In the genomic region with DNA sequence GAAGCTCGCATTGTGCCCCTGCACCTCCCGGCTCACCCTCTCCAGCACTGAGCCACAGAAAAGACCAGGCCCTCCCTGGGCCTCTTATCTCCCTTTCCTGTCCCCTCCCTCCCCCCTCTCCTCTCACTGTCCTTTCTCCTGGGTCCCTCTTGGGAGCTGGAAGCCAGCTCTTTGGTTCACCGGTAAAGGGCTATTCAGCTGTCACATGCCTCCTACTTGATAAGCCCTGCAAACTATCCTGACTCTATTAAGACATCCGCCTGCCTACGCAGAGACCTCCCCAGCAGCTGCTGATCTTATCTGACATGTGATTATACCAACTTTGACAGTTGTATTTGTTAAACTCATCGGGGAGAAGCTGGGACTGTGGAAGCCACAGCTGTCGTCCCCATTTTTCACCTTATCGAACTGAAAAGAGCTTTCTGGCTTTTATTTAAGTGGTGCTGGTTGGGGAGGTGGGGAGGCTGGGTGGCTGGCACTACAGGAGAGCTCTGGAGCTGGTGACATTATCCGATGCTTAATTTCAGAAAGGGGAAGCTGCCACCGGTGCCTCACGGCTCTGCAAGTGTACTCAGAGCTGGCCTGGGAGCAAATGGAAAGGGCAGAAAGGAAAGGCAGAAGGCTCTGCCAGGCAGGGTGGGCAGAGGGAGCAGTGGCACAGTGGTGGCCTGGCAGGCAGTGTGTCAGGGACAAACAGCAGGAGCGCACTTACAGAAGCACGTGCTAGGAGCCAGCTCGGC, we compare ENCODE assay signal across 10 mouse cellular contexts. TPM values are rescaled to one million over a fixed set of nuclear protein-coding genes. Genes with fewer than 3 reads are reported as not detected.
A peak's percentile ranks its signal among the peaks of the same experiment; 100 is the strongest.
DNase-seq lines count a peak whose midpoint lies in the region; ATAC-seq and TF ChIP-seq lines count a peak whose summit lies in the region.
"Had no signal": no experiment of that assay in that cellular context is flagged by ENCODE, and none has a peak within 500 bp of the region (broad histone marks: within the 10 kb centered on the region; RNA-seq: fewer than 3 reads in every experiment).

No protein-coding gene starts in this region.

- H3K27ac ChIP-seq in intestine, embryonic 15.5 days: peak overlapping the region; percentile 32; the same call in 1 of the 2 replicates
- no peak overlapping the region for H3K27ac ChIP-seq in intestine, postnatal 0 days (ENCODE audit: low read depth, low read length)
- no peak overlapping the region for H3K27ac ChIP-seq in intestine, embryonic 16.5 days (ENCODE audit: low read length)
- H3K27ac ChIP-seq: limb, embryonic 12.5 days had no signal

- no peak overlapping the region for H3K4me3 ChIP-seq in intestine, embryonic 15.5 days (replicated peaks)
- H3K4me3 ChIP-seq in intestine, postnatal 0 days (ENCODE audit: low read depth, low read length): no peak overlapping the region
- H3K4me3 ChIP-seq in intestine, embryonic 16.5 days (ENCODE audit: low read length): no peak overlapping the region
- H3K4me3 ChIP-seq: limb, embryonic 12.5 days had no signal

- no peak overlapping the region for H3K9ac ChIP-seq in intestine, embryonic 15.5 days
- no peak overlapping the region for H3K9ac ChIP-seq in intestine, postnatal 0 days (ENCODE audit: low read depth, low read length)
- H3K9ac ChIP-seq in intestine, embryonic 16.5 days (ENCODE audit: low read depth, low read length): no peak overlapping the region
- H3K9ac ChIP-seq: limb, embryonic 12.5 days had no signal

- peak; percentile 52 for ATAC-seq in intestine, embryonic 15.5 days
- ATAC-seq in intestine, postnatal 0 days: no peak
- ATAC-seq in granulocyte monocyte progenitor cell, adult 5-6 weeks (replicated peaks; ENCODE audit: poor library complexity, severe bottlenecking): peak; percentile 21; the same call in 1 of the 2 replicates
- peak; percentile 40 for ATAC-seq in intestine, embryonic 16.5 days
- no peak for ATAC-seq in monocyte, adult 5-6 weeks (replicated peaks; ENCODE audit: insufficient number of reproducible peaks, low FRiP score, low TSS enrichment, poor library complexity, severe bottlenecking)

- WGBS in intestine, embryonic 15.5 days: 45% methylated on average over 14 of the region's 14 CpGs
- 37% methylated on average over 14 of the region's 14 CpGs for WGBS in intestine, postnatal 0 days
- WGBS in intestine, embryonic 16.5 days: 52% methylated on average over 14 of the region's 14 CpGs

- peak; percentile 55 for DNase-seq in retina, embryonic 14.5 days (ENCODE audit: low spot score)
- DNase-seq in urinary bladder, postnatal 36 days (ENCODE audit: low spot score in 2 of 2): no peak
- DNase-seq in right cerebral cortex, postnatal 14 days: no peak

- peaks cover 15% of the 10 kb centered on the region for H3K4me1 ChIP-seq in intestine, embryonic 15.5 days (replicated peaks)
- no peaks in the 10 kb centered on the region for H3K4me1 ChIP-seq in intestine, postnatal 0 days (replicated peaks; ENCODE audit: control insufficient read depth, insufficient read depth, low read length)
- peaks cover 16% of the 10 kb centered on the region for H3K4me1 ChIP-seq in intestine, embryonic 16.5 days (ENCODE audit: control insufficient read depth, insufficient read depth, low read length)

- H3K9me3 ChIP-seq in intestine, embryonic 15.5 days: no peaks in the 10 kb centered on the region
- H3K9me3 ChIP-seq in intestine, postnatal 0 days (ENCODE audit: control insufficient read depth): no peaks in the 10 kb centered on the region
- H3K9me3 ChIP-seq in intestine, embryonic 16.5 days (ENCODE audit: control insufficient read depth, low read length): no peaks in the 10 kb centered on the region
- H3K9me3 ChIP-seq: limb, embryonic 12.5 days had no signal

- 0 out of 2 replicates have a peak overlapping the region, but pooled peaks have one; percentile 3 for H3K4me2 ChIP-seq in intestine, embryonic 15.5 days (replicated peaks)
- H3K4me2 ChIP-seq in intestine, postnatal 0 days (replicated peaks; ENCODE audit: low read depth): no peak overlapping the region
- H3K4me2 ChIP-seq in intestine, embryonic 16.5 days (ENCODE audit: low read depth, low read length): no peak overlapping the region
- H3K4me2 ChIP-seq: limb, embryonic 12.5 days had no signal

- peaks cover 25% of the 10 kb centered on the region for H3K36me3 ChIP-seq in intestine, embryonic 15.5 days
- H3K36me3 ChIP-seq in intestine, postnatal 0 days (ENCODE audit: control insufficient read depth, insufficient read depth): peaks cover 51% of the 10 kb centered on the region
- H3K36me3 ChIP-seq in intestine, embryonic 16.5 days (ENCODE audit: control insufficient read depth, insufficient read depth, low read length): peaks cover 3% of the 10 kb centered on the region; the same call in 1 of the 2 replicates

- no peak for TF ChIP-seq CTCF in intestine, postnatal 0 days (IDR thresholded peaks at IDR 0.05; ENCODE audit: low read depth)

- H3K27me3 ChIP-seq in intestine, embryonic 15.5 days (replicated peaks): no peaks in the 10 kb centered on the region
- H3K27me3 ChIP-seq in intestine, postnatal 0 days (replicated peaks; ENCODE audit: control insufficient read depth, insufficient read depth, low read length): no peaks in the 10 kb centered on the region
- no peaks in the 10 kb centered on the region for H3K27me3 ChIP-seq in intestine, embryonic 16.5 days (replicated peaks; ENCODE audit: control insufficient read depth, insufficient read depth, low read length)
- H3K27me3 ChIP-seq: limb, embryonic 12.5 days had no signal

RNA-seq across cellular contexts. Expression of gene Nmt1, which starts 29.2 kb away (rescaled TPM):
- 60.0 and 66.6 TPM in 2 replicates for polyA plus RNA-seq in intestine, embryonic 15.5 days (2015; fragmentation: Nextera tagmentation; extraction: Ambion mirVana)
- 58.4 and 63.1 TPM in 2 replicates for polyA plus RNA-seq in intestine, postnatal 0 days (2015; fragmentation: Nextera tagmentation; extraction: Ambion mirVana)
- total RNA-seq in granulocyte monocyte progenitor cell, adult 5-6 weeks (2014; fragmentation: Nextera tagmentation): 39.2 and 44.9 TPM in 2 replicates
- total RNA-seq in granulocyte monocyte progenitor cell, adult 5-6 weeks (2017): 54.1 and 58.9 TPM in 2 replicates
- 55.9 and 59.6 TPM in 2 replicates for polyA plus RNA-seq in intestine, embryonic 16.5 days (2015; fragmentation: Nextera tagmentation; extraction: Ambion mirVana)
- 54.9 to 60.7 TPM (median 55.9 TPM) in 3 replicates for total RNA-seq in monocyte, adult 5-6 weeks (2017)

RNA-seq across cellular contexts. Expression of gene Dcakd, which starts 29.4 kb away (rescaled TPM):
- 101 and 105 TPM in 2 replicates for polyA plus RNA-seq in intestine, embryonic 15.5 days (2015; fragmentation: Nextera tagmentation; extraction: Ambion mirVana)
- polyA plus RNA-seq in intestine, postnatal 0 days (2015; fragmentation: Nextera tagmentation; extraction: Ambion mirVana): 40.4 and 45.9 TPM in 2 replicates
- total RNA-seq in granulocyte monocyte progenitor cell, adult 5-6 weeks (2014; fragmentation: Nextera tagmentation): 30.5 and 40.9 TPM in 2 replicates
- total RNA-seq in granulocyte monocyte progenitor cell, adult 5-6 weeks (2017): 14.3 and 17.0 TPM in 2 replicates
- 91.5 and 92.7 TPM in 2 replicates for polyA plus RNA-seq in intestine, embryonic 16.5 days (2015; fragmentation: Nextera tagmentation; extraction: Ambion mirVana)
- 15.5 to 32.4 TPM (median 15.8 TPM) in 3 replicates for total RNA-seq in monocyte, adult 5-6 weeks (2017)

RNA-seq across cellular contexts. Expression of gene C1ql1, which starts 52.3 kb away (rescaled TPM):
- 4.2 and 4.4 TPM in 2 replicates for polyA plus RNA-seq in intestine, embryonic 15.5 days (2015; fragmentation: Nextera tagmentation; extraction: Ambion mirVana)
- 0.85 and 1.1 TPM in 2 replicates for polyA plus RNA-seq in intestine, postnatal 0 days (2015; fragmentation: Nextera tagmentation; extraction: Ambion mirVana)
- total RNA-seq in granulocyte monocyte progenitor cell, adult 5-6 weeks (2014; fragmentation: Nextera tagmentation): not detected in 2 replicates
- total RNA-seq in granulocyte monocyte progenitor cell, adult 5-6 weeks (2017): not detected in 2 replicates
- polyA plus RNA-seq in intestine, embryonic 16.5 days (2015; fragmentation: Nextera tagmentation; extraction: Ambion mirVana): 0.53 and 2.3 TPM in 2 replicates
- total RNA-seq in monocyte, adult 5-6 weeks (2017): not detected in 3 replicates
- polyA plus RNA-seq: erythroblast, embryonic 14.5 days had no signal

Comparison
In these comparisons a context has a peak if more than half of its experiments do, and no peak if none do; other contexts are left out.
1. ATAC-seq: peak in intestine, embryonic 15.5 days (single experiment), granulocyte monocyte progenitor cell, adult 5-6 weeks (single experiment) and intestine, embryonic 16.5 days (single experiment); none in intestine, postnatal 0 days (single experiment) and monocyte, adult 5-6 weeks (single experiment).